Mouse (Mus musculus): ENCODE measurements at regions not wholly inside any gene's neighbourhood (a gene's known extent, or its start where the extent isn't known, plus 50 kb on each side); places are given as distances from the start of the nearest gene placed in this dataset.

- Histone ChIP-seq H3K27me3 (no peaks in the 10 kb centered on the region), H3K4me3 (no peak overlapping the region), H3K27ac (replicated peaks) (peak overlapping the region; percentile 61), H3K9me3 (no peaks in the 10 kb centered on the region), H3K36me3 (no peaks in the 10 kb centered on the region), H3K4me1 (peaks cover 20% of the 10 kb centered on the region), H3K9ac (replicated peaks) (no peak overlapping the region), H3K4me2 (replicated peaks) (no peak overlapping the region)
- no peak for ATAC-seq (replicated peaks)
- 31% methylated on average over 10 of the region's 10 CpGs for WGBS
Measured at GRCm38 (mm10) chr5:148709111-148709771, 156.7 kb upstream of the Ubl3 start.

- Histone ChIP-seq H3K9ac (replicated peaks) (no peak overlapping the region), H3K9me3 (no peaks in the 10 kb centered on the region), H3K4me2 (replicated peaks) (no peak overlapping the region), H3K27me3 (no peaks in the 10 kb centered on the region), H3K27ac (replicated peaks) (peak overlapping the region; percentile 61), H3K4me1 (peaks cover 20% of the 10 kb centered on the region), H3K4me3 (no peak overlapping the region), H3K36me3 (no peaks in the 10 kb centered on the region)
- ATAC-seq (replicated peaks), result peak; percentile 86
- 20% methylated on average over 11 of the region's 11 CpGs for WGBS
Measured at GRCm38 (mm10) chr5:148708014-148708741, 155.6 kb upstream of the Ubl3 start.

GRCm38 (mm10) chr5:148707335-148707734 lies 154.7 kb upstream of the Ubl3 start:
- Histone ChIP-seq H3K4me2 (replicated peaks) (no peak overlapping the region), H3K27ac (replicated peaks) (peak overlapping the region; percentile 61)
- 90% methylated on average over 12 of the region's 12 CpGs for WGBS

GRCm38 (mm10) chr5:148706323-148707120 lies 153.9 kb upstream of the Ubl3 start:
- ATAC-seq (replicated peaks), result no peak
- H3K4me2 ChIP-seq (replicated peaks), result no peak overlapping the region
- peaks cover 20% of the 10 kb centered on the region for H3K4me1 ChIP-seq
- no peaks in the 10 kb centered on the region for H3K36me3 ChIP-seq
- no peaks in the 10 kb centered on the region for H3K27me3 ChIP-seq
- H3K27ac ChIP-seq (replicated peaks), result no peak overlapping the region
- H3K9me3 ChIP-seq, result no peaks in the 10 kb centered on the region
- no peak overlapping the region for H3K4me3 ChIP-seq
- 89% methylated on average over 16 of the region's 16 CpGs for WGBS
- H3K9ac ChIP-seq (replicated peaks), result no peak overlapping the region

More at GRCm38 (mm10) chr5:148707335-148707734, 154.7 kb upstream of the Ubl3 start:
- ATAC-seq (replicated peaks), result no peak
- H3K36me3 ChIP-seq, result no peaks in the 10 kb centered on the region
- no peak overlapping the region for H3K4me3 ChIP-seq
- H3K27me3 ChIP-seq, result no peaks in the 10 kb centered on the region
- peaks cover 20% of the 10 kb centered on the region for H3K4me1 ChIP-seq
- H3K9ac ChIP-seq (replicated peaks), result no peak overlapping the region
- no peaks in the 10 kb centered on the region for H3K9me3 ChIP-seq

- Histone ChIP-seq H3K27me3 (no peaks in the 10 kb centered on the region), H3K36me3 (no peaks in the 10 kb centered on the region), H3K9me3 (no peaks in the 10 kb centered on the region), H3K4me3 (no peak overlapping the region), H3K27ac (replicated peaks) (no peak overlapping the region), H3K4me1 (peaks cover 20% of the 10 kb centered on the region), H3K9ac (replicated peaks) (no peak overlapping the region), H3K4me2 (replicated peaks) (no peak overlapping the region)
- ATAC-seq (replicated peaks), result no peak
- WGBS, result 63% methylated on average over 5 of the region's 5 CpGs
Measured at GRCm38 (mm10) chr5:148704769-148705168, 152.2 kb upstream of the Ubl3 start.

DNA sequence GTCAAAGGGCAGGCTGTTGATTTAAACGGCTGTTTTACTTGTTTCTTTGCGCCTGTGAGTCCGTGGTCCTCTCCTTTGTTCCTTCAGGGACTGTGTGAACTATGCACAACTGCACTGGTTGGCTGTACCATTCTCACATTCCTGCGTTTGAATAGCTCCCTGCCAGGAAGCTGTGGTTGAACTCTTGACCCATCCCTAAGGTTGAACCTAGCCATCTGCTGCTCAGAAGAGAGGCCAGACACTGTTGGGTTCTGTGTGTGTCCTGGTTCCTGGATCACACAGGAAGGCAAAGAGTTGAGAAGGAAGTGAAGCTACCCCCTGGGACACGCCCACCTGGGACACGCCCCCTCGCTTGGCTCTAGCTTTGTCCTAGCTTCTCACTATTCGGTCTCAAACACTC lies 149.3 kb upstream of the Ubl3 start:
- Histone ChIP-seq H3K4me3 (no peak overlapping the region), H3K9ac (replicated peaks) (no peak overlapping the region), H3K27ac (replicated peaks) (no peak overlapping the region), H3K9me3 (no peaks in the 10 kb centered on the region), H3K27me3 (no peaks in the 10 kb centered on the region), H3K36me3 (no peaks in the 10 kb centered on the region), H3K4me1 (peaks cover 14% of the 10 kb centered on the region), H3K4me2 (replicated peaks) (no peak overlapping the region)
- 53% methylated on average over 8 of the region's 8 CpGs for WGBS
- no peak for ATAC-seq (replicated peaks)

DNA sequence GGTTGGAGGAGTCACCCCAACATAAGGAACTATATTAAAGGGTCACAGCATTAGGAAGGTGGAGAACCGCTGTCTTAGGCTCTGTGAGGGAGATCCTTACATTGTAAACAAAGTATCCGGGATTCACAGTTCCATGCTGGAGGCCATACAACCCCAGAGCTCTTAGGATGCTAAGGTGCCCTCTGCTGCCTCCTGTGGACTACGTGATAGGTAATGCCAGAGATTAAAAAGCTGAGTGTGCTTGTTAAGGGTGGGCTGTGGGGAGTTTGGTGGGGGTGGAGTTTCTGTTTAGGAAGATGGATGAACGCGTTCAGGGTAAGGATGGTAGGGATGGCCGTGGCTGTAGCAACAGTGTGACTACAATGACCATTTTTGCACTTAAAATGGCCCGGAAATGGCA lies 148.4 kb upstream of the Ubl3 start:
- peaks cover 14% of the 10 kb centered on the region for H3K4me1 ChIP-seq
- WGBS, result 78% methylated on average over 7 of the region's 7 CpGs
- no peaks in the 10 kb centered on the region for H3K9me3 ChIP-seq
- no peaks in the 10 kb centered on the region for H3K36me3 ChIP-seq
- ATAC-seq (replicated peaks), result no peak
- no peaks in the 10 kb centered on the region for H3K27me3 ChIP-seq
- H3K9ac ChIP-seq (replicated peaks), result no peak overlapping the region
- H3K4me3 ChIP-seq, result no peak overlapping the region
- no peak overlapping the region for H3K27ac ChIP-seq (replicated peaks)
- no peak overlapping the region for H3K4me2 ChIP-seq (replicated peaks)

DNA sequence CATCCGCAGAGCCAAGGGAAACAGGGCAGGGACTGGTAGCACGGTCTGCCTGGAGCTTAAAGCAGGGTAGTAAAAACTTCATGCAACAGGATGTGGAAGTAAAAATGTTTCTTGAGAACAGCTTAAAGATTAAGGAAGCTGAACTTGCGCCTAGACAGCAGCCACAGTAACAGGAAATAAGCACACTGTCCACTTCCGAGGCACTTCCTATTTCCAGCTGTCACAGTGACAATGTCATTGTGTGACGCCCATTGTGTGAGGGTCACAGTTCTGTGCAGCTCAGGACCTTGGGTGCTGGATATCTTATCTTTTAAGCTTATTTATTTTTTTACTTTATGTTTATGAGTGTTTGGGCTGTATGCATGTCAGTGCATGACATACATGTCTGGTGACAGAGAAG lies 147.7 kb upstream of the Ubl3 start:
- no peak for ATAC-seq (replicated peaks)
- WGBS, result 88% methylated on average over 5 of the region's 5 CpGs
- no peak overlapping the region for H3K4me3 ChIP-seq
- H3K27ac ChIP-seq (replicated peaks), result no peak overlapping the region
- no peaks in the 10 kb centered on the region for H3K9me3 ChIP-seq
- peaks cover 14% of the 10 kb centered on the region for H3K4me1 ChIP-seq
- no peaks in the 10 kb centered on the region for H3K27me3 ChIP-seq
- H3K9ac ChIP-seq (replicated peaks), result no peak overlapping the region
- no peaks in the 10 kb centered on the region for H3K36me3 ChIP-seq
- H3K4me2 ChIP-seq (replicated peaks), result no peak overlapping the region

- no peak overlapping the region for H3K4me3 ChIP-seq
- H3K27ac ChIP-seq (replicated peaks), result peak overlapping the region; percentile 68
- peak; percentile 85 for ATAC-seq (replicated peaks)
- H3K27me3 ChIP-seq, result no peaks in the 10 kb centered on the region
- H3K9ac ChIP-seq (replicated peaks), result no peak overlapping the region
- H3K36me3 ChIP-seq, result no peaks in the 10 kb centered on the region
- H3K9me3 ChIP-seq, result no peaks in the 10 kb centered on the region
- peaks cover 14% of the 10 kb centered on the region for H3K4me1 ChIP-seq
- peak overlapping the region; percentile 11; the same call in 1 of the 2 replicates for H3K4me2 ChIP-seq (replicated peaks)
- 53% methylated on average over 22 of the region's 22 CpGs for WGBS
Measured at GRCm38 (mm10) chr5:148697631-148698368, 145.2 kb upstream of the Ubl3 start.

DNA sequence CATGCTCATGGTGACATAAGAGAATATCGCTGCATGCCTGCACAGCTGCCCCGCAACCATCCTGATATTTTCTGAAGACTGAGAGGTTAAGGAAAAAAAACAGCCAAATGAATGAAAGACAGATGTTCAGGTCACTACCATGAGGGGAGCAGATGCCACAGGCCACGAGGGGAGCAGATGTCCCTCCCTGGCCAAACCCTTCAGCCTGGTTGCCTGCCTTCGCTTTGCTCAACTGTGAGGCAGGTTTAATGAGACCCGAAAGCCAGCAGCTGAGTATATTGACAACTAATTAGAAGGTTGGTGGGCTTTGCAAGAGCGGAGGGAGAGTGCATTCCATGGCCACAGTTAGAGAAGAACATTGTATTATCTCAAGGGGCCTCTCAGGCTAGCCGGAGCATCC lies 141.8 kb upstream of the Ubl3 start:
- 49% methylated on average over 7 of the region's 7 CpGs for WGBS

DNA sequence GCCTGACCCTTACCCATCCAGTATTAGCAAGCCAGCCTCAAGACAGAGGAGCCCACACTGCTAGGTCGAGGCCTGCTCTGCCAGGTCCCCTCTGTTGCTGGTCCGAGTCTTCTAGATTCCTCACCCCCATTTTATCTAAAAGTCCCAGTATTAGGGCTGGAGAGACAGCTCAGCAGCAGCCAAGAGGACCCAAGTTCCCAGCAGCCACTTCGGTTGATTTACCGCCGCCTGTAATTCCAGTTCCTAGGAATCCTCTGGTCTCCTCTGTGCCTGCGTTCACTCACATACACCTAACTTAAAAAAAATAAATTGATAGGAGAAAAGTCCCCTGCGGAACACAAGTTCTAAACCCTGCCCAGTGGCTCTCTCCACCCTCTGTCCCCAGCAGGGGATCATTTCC lies 138.9 kb upstream of the Ubl3 start:
- H3K4me2 ChIP-seq (replicated peaks), result no peak overlapping the region
- H3K4me1 ChIP-seq, result peaks cover 32% of the 10 kb centered on the region
- WGBS, result 82% methylated on average over 7 of the region's 7 CpGs
- no peaks in the 10 kb centered on the region for H3K9me3 ChIP-seq
- no peaks in the 10 kb centered on the region for H3K36me3 ChIP-seq
- no peak overlapping the region for H3K4me3 ChIP-seq
- H3K9ac ChIP-seq (replicated peaks), result no peak overlapping the region
- H3K27ac ChIP-seq (replicated peaks), result peak overlapping the region; percentile 42; the same call in 1 of the 2 replicates
- no peaks in the 10 kb centered on the region for H3K27me3 ChIP-seq
- ATAC-seq (replicated peaks), result no peak

More for the DNA sequence above, 141.8 kb upstream of the Ubl3 start:
- H3K36me3 ChIP-seq, result no peaks in the 10 kb centered on the region
- H3K4me3 ChIP-seq, result no peak overlapping the region
- H3K9ac ChIP-seq (replicated peaks), result no peak overlapping the region
- H3K27me3 ChIP-seq, result no peaks in the 10 kb centered on the region
- H3K4me1 ChIP-seq, result peaks cover 28% of the 10 kb centered on the region
- no peak overlapping the region for H3K4me2 ChIP-seq (replicated peaks)
- ATAC-seq (replicated peaks), result no peak
- no peaks in the 10 kb centered on the region for H3K9me3 ChIP-seq
- H3K27ac ChIP-seq (replicated peaks), result no peak overlapping the region
